Mouse (Mus musculus) left cerebral cortex, postnatal 10 days (tissue): Measurements from ENCODE around the gene Tjp2. TPM values are rescaled to one million over a fixed set of nuclear protein-coding genes. Genes with fewer than 3 reads are reported as not detected.
A peak's percentile ranks its signal among the peaks of the same experiment; 100 is the strongest.
"Not testable (repeated sequence)": the region's sequence is repeated elsewhere in the genome, so short reads cannot be mapped to it uniquely, and the experiment has no call there.

Experiments used
- DNase-seq, 2 experiments: peaks; one replicate each; pipeline ENCODE4 v3.0.0; 2021 to 2022; ENCODE audit warnings: low spot score in 2 of 2, mixed read lengths in 1 of 2; ENCODE audit errors: extremely low spot score in 1 of 2
- intact Hi-C: fragments of 180-260 bp; cut with DNase I; formaldehyde crosslinking; loops from one replicate; pipeline ENCODE4 v1.15.1; 2025
- total RNA-seq, 2 experiments: library from RNA; stranded (reverse); gene quantifications; 2 replicates each; pipeline ENCODE4 v1.2.3; 2021

Gene Tjp2
- total RNA-seq, 2 experiments from 2014 or later: 16.6 to 18.0 TPM

- DNase-seq: no peak
- intact Hi-C loops: no loop called here
Measured at GRCm38 (mm10) chr19:24197338-24197737, 27.5 kb downstream of the Tjp2 start.

GRCm38 (mm10) chr19:24195224-24195623 is 29.6 kb downstream of the Tjp2 start:
- intact Hi-C loops: no loop called here
- DNase-seq: peak in 1 of 2 experiments; percentile 50

- intact Hi-C loops: no loop called here
- DNase-seq: no peak
Measured at GRCm38 (mm10) chr19:24194216-24194615, 30.6 kb downstream of the Tjp2 start.

GRCm38 (mm10) chr19:24192946-24193345 is 31.9 kb downstream of the Tjp2 start:
- intact Hi-C loops: no loop called here
- DNase-seq: no peak

GRCm38 (mm10) chr19:24187791-24188190 is 37.0 kb downstream of the Tjp2 start:
- intact Hi-C loops: no loop called here
- no peak for DNase-seq

GRCm38 (mm10) chr19:24187358-24187757 is 37.5 kb downstream of the Tjp2 start:
- intact Hi-C loops: not testable (repeated sequence)

GRCm38 (mm10) chr19:24183680-24184235 is 41.1 kb downstream of the Tjp2 start:
- DNase-seq: peak in 1 of 2 experiments; percentile 68
- intact Hi-C loops: loop anchor here (5.0 kb wide), 1 partner anchor 89 kb away; no protein-coding TSS in a partner anchor

More at GRCm38 (mm10) chr19:24187358-24187757, 37.5 kb downstream of the Tjp2 start:
- not testable (repeated sequence) for DNase-seq

- intact Hi-C loops: loop anchor here (5.0 kb wide), 1 partner anchor 92 kb away; no protein-coding TSS in a partner anchor
- no peak for DNase-seq
Measured at GRCm38 (mm10) chr19:24180415-24180814, 44.4 kb downstream of the Tjp2 start.

GRCm38 (mm10) chr19:24178086-24178485 is 46.7 kb downstream of the Tjp2 start:
- no peak for DNase-seq
- intact Hi-C loops: no loop called here

GRCm38 (mm10) chr19:24176692-24177091 is 48.1 kb downstream of the Tjp2 start:
- no peak for DNase-seq
- intact Hi-C loops: no loop called here

GRCm38 (mm10) chr19:24174896-24175295 is 49.9 kb downstream of the Tjp2 start:
- intact Hi-C loops: no loop called here
- DNase-seq: no peak

GRCm38 (mm10) chr19:24173608-24174523 is 51.0 kb downstream of the Tjp2 start:
- peak; percentile 83 to 95 for DNase-seq
- intact Hi-C loops: no loop called here

- DNase-seq: no peak
- intact Hi-C loops: no loop called here
Measured at GRCm38 (mm10) chr19:24173020-24173419, 51.8 kb downstream of the Tjp2 start.

- no peak for DNase-seq
- intact Hi-C loops: no loop called here
Measured at GRCm38 (mm10) chr19:24168531-24168930, 56.3 kb downstream of the Tjp2 start.

- peak in 1 of 2 experiments; percentile 50 for DNase-seq
- intact Hi-C loops: no loop called here
Measured at GRCm38 (mm10) chr19:24166516-24167091, 58.2 kb downstream of the Tjp2 start.

- no peak for DNase-seq
- intact Hi-C loops: no loop called here
Measured at GRCm38 (mm10) chr19:24163974-24164373, 60.9 kb downstream of the Tjp2 start.

GRCm38 (mm10) chr19:24160460-24160859 is 64.4 kb downstream of the Tjp2 start:
- DNase-seq: no peak
- intact Hi-C loops: no loop called here

- no peak for DNase-seq
- intact Hi-C loops: loop anchor here (10.0 kb wide), 1 partner anchor 105 kb away; no protein-coding TSS in a partner anchor
Measured at GRCm38 (mm10) chr19:24159751-24160150, 65.1 kb downstream of the Tjp2 start.

- intact Hi-C loops: loop anchor here (10.0 kb wide), 1 partner anchor 105 kb away; no protein-coding TSS in a partner anchor
- DNase-seq: no peak
Measured at GRCm38 (mm10) chr19:24159334-24159733, 65.5 kb downstream of the Tjp2 start.
